Mouse (Mus musculus): ENCODE results near the gene Napb. TPM values are rescaled to one million over a fixed set of nuclear protein-coding genes. Genes with fewer than 3 reads are reported as not detected.
A peak's percentile ranks its signal among the peaks of the same experiment; 100 is the strongest.

The Napb gene
- total and polyA plus RNA-seq, 2 experiments from 2014 or later, result 99.2 to 115 TPM

- H3K36me3 ChIP-seq (ENCODE audit: insufficient read depth, low read length), result peaks cover 19% of the 10 kb centered on the region
- TF ChIP-seq CTCF (IDR thresholded peaks at IDR 0.05; ENCODE audit: low read depth), result no peak
- no peak overlapping the region for H3K4me3 ChIP-seq (ENCODE audit: low read length)
- WGBS, result 5% methylated on average over 9 of the region's 9 CpGs
- DNase-seq (ENCODE audit: low spot score) (peak; percentile 69), ATAC-seq (0 out of 2 replicates have a peak, but pooled peaks have one; percentile 5)
- H3K27ac ChIP-seq, result peak overlapping the region; percentile 69
- no peaks in the 10 kb centered on the region for H3K27me3 ChIP-seq (ENCODE audit: insufficient read depth, low read length)
- peaks cover 16% of the 10 kb centered on the region for H3K4me1 ChIP-seq (ENCODE audit: insufficient read depth, low read length)
- no peak overlapping the region; the same call in 1 of the 2 replicates for H3K9ac ChIP-seq (replicated peaks; ENCODE audit: low read length)
- H3K4me2 ChIP-seq (ENCODE audit: low read depth, low read length), result peak overlapping the region; percentile 93
- no peaks in the 10 kb centered on the region for H3K9me3 ChIP-seq (ENCODE audit: low read length)
Observed at GRCm38 (mm10) chr2:148679346-148679745, 52.9 kb downstream of the Napb start.

DNA sequence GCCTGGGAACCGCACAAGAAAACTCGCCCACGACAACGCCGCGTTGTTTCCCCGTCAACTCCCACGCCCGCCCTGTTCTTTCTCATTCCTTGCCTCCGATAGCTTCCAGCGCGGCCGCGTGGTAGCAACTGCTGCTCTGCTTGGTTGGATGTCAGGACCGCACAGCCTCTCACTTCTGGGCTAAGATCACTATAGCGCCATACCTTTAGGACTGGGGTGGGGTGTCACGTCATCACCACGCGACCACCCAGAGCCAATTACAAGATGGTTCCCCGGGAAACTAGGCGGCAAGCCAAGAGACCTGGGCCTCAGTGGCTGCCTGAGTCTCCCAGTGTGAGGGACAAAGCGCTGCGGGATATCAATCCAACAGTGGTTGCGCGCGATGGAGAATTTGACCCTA, 54.5 kb downstream of the Napb start:
- 0 out of 2 replicates have a peak overlapping the region, but pooled peaks have one; percentile 40 for H3K9ac ChIP-seq (replicated peaks; ENCODE audit: low read length)
- H3K27me3 ChIP-seq (ENCODE audit: insufficient read depth, low read length), result no peaks in the 10 kb centered on the region
- no peaks in the 10 kb centered on the region for H3K9me3 ChIP-seq (ENCODE audit: low read length)
- peak overlapping the region; percentile 70 for H3K27ac ChIP-seq
- H3K4me2 ChIP-seq (ENCODE audit: low read depth, low read length), result peak overlapping the region; percentile 65
- H3K4me1 ChIP-seq (ENCODE audit: insufficient read depth, low read length), result peaks cover 23% of the 10 kb centered on the region
- peaks cover 12% of the 10 kb centered on the region for H3K36me3 ChIP-seq (ENCODE audit: insufficient read depth, low read length)
- DNase-seq (ENCODE audit: low spot score), result peak; percentile 94
- 3% methylated on average over 26 of the region's 26 CpGs for WGBS
- peak overlapping the region; percentile 41 for H3K4me3 ChIP-seq (ENCODE audit: low read length)
- TF ChIP-seq CTCF (IDR thresholded peaks at IDR 0.05; ENCODE audit: low read depth), result no peak
- peak; percentile 46 for ATAC-seq

DNA sequence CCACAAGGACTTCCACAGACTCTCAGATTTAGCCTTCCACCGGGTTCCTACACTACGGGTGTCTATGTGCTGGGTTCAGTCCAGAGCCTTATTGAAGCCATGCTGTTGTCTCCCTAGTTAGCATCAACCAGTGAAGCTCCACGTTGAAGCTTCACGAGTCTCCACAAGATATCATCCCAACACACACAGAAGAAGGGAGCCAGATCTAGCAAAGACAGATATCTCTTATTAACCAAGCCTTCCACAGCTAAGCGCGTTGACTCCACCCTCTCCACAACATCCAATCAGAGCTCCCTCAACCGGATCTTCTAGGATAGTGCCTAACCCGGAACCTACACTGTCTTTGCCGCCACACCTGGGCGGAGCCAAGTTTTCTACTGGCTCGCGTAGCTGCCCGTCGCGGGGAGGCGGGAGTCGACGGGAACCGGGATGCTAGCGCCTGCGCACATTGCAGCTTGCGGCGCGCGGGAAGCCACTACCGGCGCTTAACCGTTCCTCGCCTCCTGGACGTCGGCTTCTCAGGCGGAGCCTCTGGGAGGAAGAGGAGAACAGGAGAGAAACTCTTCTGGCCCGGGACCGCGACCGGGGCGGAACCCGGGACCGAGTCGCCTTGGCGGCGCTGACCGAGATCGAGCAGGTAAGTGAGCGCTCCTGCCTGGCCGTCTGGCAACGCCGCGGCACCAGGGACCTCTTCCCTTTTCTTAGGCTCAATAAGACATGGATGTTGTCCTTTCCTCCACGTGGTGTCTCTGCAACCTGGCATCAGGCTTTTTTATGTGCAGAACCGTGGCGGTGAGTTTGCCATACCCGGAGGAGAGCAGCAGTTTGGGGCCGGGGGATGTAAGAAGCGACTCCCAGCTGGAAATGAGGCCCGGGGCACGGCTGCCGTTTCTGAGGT, 59.8 kb downstream of the Napb start, which contains the start of gene Nxt1:
Nxt1 (plus strand) TSS at position 403 of the 898 bp plus-strand sequence.
- H3K9ac ChIP-seq (replicated peaks; ENCODE audit: low read length), result peak within 1 kb of the TSS; percentile 56
- no peak for TF ChIP-seq CTCF (IDR thresholded peaks at IDR 0.05; ENCODE audit: low read depth)
- H3K36me3 ChIP-seq (ENCODE audit: insufficient read depth, low read length), result peaks cover 12% of the 10 kb centered on the region
- H3K4me2 ChIP-seq (ENCODE audit: low read depth, low read length), result peak within 1 kb of the TSS; percentile 85
- WGBS, result 1% methylated on average over 58 of the region's 58 CpGs
- peaks cover 12% of the 10 kb centered on the region; the same call in 1 of the 2 replicates for H3K4me1 ChIP-seq (ENCODE audit: insufficient read depth, low read length)
- peak; percentile 100 for ATAC-seq
- no peaks in the 10 kb centered on the region for H3K27me3 ChIP-seq (ENCODE audit: insufficient read depth, low read length)
- H3K9me3 ChIP-seq (ENCODE audit: low read length), result no peaks in the 10 kb centered on the region
- peak; percentile 99 for DNase-seq (ENCODE audit: low spot score)
- peak within 1 kb of the TSS; percentile 69 for H3K4me3 ChIP-seq (ENCODE audit: low read length)
- H3K27ac ChIP-seq, result peak within 1 kb of the TSS; percentile 79

GRCm38 (mm10) chr2:148663458-148663857, 68.8 kb downstream of the Napb start:
- H3K9me3 ChIP-seq (ENCODE audit: low read length), result no peaks in the 10 kb centered on the region
- DNase-seq (ENCODE audit: low spot score), result no peak
- H3K36me3 ChIP-seq (ENCODE audit: insufficient read depth, low read length), result no peaks in the 10 kb centered on the region
- H3K4me3 ChIP-seq (ENCODE audit: low read length), result no peak overlapping the region
- no peaks in the 10 kb centered on the region for H3K27me3 ChIP-seq (ENCODE audit: insufficient read depth, low read length)
- H3K4me2 ChIP-seq (ENCODE audit: low read depth, low read length), result no peak overlapping the region
- no peak for TF ChIP-seq CTCF (IDR thresholded peaks at IDR 0.05; ENCODE audit: low read depth)
- no peak overlapping the region for H3K9ac ChIP-seq (replicated peaks; ENCODE audit: low read length)
- no peaks in the 10 kb centered on the region for H3K4me1 ChIP-seq (ENCODE audit: insufficient read depth, low read length)
- ATAC-seq, result no peak
- 97% methylated on average over 1 of the region's 1 CpGs for WGBS
- no peak overlapping the region for H3K27ac ChIP-seq

DNA sequence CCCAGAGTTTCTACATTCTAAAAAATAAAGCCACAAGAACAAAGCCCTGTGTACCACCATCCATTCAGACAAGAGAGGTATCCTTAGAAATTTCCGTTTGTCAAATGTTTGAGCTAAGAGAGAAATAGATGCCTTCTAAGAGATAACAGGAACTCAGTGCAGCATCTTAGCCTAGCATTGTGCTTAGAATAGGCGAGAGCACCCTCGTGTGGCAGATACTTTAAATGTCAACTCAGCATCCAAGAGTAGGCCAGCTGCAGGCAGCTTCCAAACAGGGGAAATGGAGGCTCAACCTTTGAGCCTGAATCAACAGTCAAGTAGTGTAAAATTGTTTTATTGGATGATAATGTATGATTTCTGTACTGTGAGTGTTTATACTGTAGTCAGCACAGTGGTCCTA, 77.3 kb downstream of the Napb start:
- H3K9me3 ChIP-seq (ENCODE audit: low read length), result no peaks in the 10 kb centered on the region
- H3K4me1 ChIP-seq (ENCODE audit: insufficient read depth, low read length), result no peaks in the 10 kb centered on the region
- H3K4me3 ChIP-seq (ENCODE audit: low read length), result no peak overlapping the region
- TF ChIP-seq CTCF (IDR thresholded peaks at IDR 0.05; ENCODE audit: low read depth), result peak; percentile 86
- H3K27ac ChIP-seq, result no peak overlapping the region
- no peaks in the 10 kb centered on the region for H3K36me3 ChIP-seq (ENCODE audit: insufficient read depth, low read length)
- H3K27me3 ChIP-seq (ENCODE audit: insufficient read depth, low read length), result no peaks in the 10 kb centered on the region
- no peak overlapping the region for H3K9ac ChIP-seq (replicated peaks; ENCODE audit: low read length)
- WGBS, result 3% methylated on average over 3 of the region's 3 CpGs
- no peak overlapping the region for H3K4me2 ChIP-seq (ENCODE audit: low read depth, low read length)
- ATAC-seq (peak; percentile 87), DNase-seq (ENCODE audit: low spot score) (peak; percentile 87)

- ATAC-seq (peak; percentile 77), DNase-seq (ENCODE audit: low spot score) (peak; percentile 20)
- no peak overlapping the region for H3K4me3 ChIP-seq (ENCODE audit: low read length)
- H3K4me1 ChIP-seq (ENCODE audit: insufficient read depth, low read length), result no peaks in the 10 kb centered on the region
- no peaks in the 10 kb centered on the region for H3K9me3 ChIP-seq (ENCODE audit: low read length)
- 16% methylated on average over 3 of the region's 3 CpGs for WGBS
- H3K9ac ChIP-seq (replicated peaks; ENCODE audit: low read length), result no peak overlapping the region
- H3K36me3 ChIP-seq (ENCODE audit: insufficient read depth, low read length), result no peaks in the 10 kb centered on the region
- H3K4me2 ChIP-seq (ENCODE audit: low read depth, low read length), result no peak overlapping the region
- no peak for TF ChIP-seq CTCF (IDR thresholded peaks at IDR 0.05; ENCODE audit: low read depth)
- no peak overlapping the region for H3K27ac ChIP-seq
- H3K27me3 ChIP-seq (ENCODE audit: insufficient read depth, low read length), result no peaks in the 10 kb centered on the region
Observed at GRCm38 (mm10) chr2:148650587-148651357, 81.5 kb downstream of the Napb start.
